Mouse (Mus musculus) CD8-positive naive resting alpha-beta T cell, adult 2 months (primary cell): ENCODE measurements at regions not wholly inside any gene's neighbourhood (a gene's known extent, or its start where the extent isn't known, plus 50 kb on each side); places are given as distances from the start of the nearest gene placed in this dataset.

ENCODE experiments used
- DNase-seq, 2 experiments: peaks; one replicate each; pipeline ENCODE4 v3.0.0; 2022; ENCODE audit warnings: low read depth in 2 of 2, low spot score in 2 of 2

DNA sequence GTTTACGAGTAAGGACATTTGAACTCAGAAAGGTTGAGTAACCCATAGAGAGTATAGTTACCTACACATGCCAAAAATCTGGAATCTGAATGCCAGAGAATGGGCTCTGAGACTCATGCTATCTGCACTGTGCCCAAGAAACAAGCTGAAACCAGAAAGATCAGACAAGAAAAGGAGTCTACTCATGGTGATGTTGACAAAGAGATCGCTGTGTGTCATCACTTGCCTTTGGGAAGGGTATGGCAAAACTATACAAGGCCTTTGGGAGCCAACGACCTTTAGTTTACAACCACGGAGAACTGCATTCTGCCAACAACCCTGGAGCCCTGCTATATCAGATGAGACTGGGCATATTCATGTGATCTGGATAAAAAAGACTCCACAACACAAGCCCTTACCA is 339.3 kb upstream of the Nfe2l3 start:
- no peak for DNase-seq

GRCm38 (mm10) chr6:51094304-51094703 is 338.2 kb upstream of the Nfe2l3 start:
- no peak for DNase-seq

- DNase-seq, result no peak
These were observed 335.0 kb upstream of the Nfe2l3 start for GRCm38 (mm10) chr6:51097488-51097887.

GRCm38 (mm10) chr6:51100341-51100740 is 332.1 kb upstream of the Nfe2l3 start:
- no peak for DNase-seq

DNA sequence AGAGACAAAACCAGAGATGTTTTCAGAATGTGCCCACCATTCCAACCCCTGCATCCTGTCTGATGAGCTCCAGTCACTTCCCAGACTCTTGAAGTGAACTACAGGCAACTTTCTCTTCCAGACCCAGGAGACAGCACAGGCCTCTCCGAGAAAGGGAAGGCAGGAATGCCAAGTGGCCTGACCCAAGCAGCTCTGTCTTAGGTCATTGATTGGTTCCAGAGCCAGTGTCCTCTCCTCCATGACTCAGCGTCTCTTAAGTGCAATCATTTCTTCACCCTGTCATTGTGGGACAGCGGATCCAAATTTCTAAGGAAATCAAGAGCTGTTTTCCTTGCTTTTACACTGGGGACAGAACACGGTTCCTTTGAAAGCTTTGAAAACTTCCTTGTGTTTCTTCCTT is 329.2 kb upstream of the Nfe2l3 start:
- no peak for DNase-seq

DNA sequence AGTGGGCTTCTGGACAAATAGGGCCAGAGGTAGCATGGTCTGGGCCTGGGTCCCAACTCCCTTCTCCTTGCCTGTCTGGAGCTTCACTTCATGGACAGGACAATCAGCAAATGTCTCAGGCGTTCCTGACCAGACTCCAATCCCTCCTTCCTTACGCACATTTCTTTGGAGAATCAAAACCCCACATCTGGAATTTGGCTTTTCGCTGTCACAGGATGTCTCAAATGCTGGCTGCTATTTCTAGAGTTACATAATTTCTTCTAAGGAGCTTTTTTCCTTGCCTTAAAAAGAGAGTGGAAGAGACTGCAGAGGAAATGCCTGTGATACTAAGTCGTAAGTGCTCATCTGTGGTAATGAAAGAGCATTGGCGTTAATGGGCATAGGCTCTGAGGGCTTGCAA is 328.1 kb upstream of the Nfe2l3 start:
- DNase-seq, result no peak

DNA sequence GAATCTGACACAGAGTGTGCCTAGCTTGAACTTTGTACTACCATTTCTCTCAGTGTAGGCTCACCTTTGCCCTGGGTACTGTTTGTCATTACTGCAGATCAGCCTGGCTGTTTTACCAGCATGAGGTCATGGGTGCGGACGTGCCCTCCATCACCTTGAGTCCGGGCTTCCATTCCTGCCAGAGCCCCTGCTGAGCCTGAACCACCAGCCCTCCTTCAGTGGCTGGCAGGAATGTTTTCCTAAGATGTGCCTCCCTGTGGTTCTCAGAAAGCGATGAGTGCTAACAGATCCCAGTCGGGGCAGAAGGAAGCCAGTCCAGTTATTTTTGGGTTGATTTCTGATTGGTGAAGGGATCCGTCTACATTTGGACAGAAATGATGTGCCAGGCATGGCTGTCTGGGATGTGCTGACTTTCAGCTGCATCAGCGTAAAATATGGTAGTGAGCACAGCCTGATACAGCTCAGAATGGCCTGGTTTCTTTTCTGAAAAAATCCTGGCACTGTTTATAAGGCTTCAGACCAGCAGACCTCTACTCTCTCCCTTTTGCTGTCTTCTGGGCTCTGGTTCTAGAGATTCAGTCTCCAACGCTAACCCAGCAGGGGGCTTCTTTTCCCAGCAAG is 324.0 kb upstream of the Nfe2l3 start:
- no peak for DNase-seq

DNA sequence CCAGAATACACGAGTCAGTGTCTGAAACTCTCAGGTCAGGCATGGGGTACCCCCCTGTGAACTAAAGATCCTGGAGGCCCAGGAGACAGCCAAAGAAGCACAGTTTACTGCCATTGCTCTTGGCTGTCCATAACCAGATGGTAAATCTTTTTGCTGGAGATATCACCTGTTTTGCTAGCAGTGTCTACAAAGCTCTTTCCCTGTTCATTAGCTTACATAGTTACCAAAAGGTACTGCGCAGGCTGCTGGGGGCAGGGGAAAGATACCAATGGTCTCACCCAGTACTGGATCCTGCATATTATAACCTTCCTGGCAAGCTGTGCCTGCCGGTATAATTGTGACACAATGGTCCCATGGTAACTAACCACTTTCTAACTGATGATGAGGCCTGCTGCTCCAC is 321.9 kb upstream of the Nfe2l3 start:
- no peak for DNase-seq

DNA sequence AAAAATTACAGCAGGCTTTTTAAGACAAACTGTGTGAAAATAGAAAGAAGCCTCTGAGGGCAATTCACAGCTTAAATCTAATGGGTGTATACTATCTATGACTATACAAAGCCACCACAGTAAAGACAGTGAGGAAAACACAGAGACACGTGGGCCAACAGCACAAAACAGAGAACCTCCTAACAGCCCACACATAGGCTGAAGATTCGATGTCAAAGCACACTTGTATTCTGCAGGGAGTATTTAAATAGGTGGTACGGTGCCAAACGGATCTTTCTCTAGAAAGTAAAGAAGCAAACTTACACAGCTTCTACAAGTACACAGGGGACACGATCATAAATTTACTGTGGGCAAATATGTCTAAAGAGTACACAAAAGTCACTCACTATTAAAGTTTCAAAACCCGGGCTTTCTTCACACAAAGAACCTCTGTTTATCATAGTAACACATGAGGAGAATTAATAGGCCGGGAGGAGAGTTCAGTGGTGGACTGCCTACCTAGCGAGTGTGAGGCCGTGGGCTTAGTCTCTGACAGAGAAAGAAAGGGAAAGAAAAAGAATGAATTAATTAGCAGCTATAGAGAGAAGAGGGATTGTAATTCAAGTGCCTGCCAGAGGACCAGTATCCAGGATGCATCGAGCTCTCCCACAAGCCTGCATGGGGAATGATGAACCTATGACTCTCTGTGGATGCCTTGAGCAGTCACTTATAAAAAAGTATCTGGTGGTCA is 317.7 kb upstream of the Nfe2l3 start:
- DNase-seq, result no peak

GRCm38 (mm10) chr6:51118833-51119535 is 313.5 kb upstream of the Nfe2l3 start:
- DNase-seq, result no peak

- no peak for DNase-seq
These were observed 312.7 kb upstream of the Nfe2l3 start for GRCm38 (mm10) chr6:51119691-51120302.

DNA sequence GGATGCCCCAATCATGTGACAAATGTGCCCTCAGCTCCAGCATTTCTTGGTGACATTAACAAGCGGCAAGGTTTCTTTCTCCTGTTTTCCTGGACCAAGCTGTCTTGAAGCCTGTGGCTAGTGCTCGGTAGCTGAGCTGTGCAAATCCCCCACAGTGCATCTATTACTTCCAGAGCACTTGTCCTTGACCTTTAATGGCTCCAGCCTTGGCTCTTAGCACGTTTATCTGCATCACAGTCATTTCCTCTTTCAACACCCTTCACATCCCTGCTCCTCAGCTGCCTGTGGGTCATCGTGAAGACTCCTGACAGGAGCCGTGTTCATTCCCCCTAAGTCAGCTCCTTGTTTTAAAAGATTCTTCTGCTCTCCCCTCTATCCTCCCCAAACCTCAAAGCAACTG is 309.5 kb upstream of the Nfe2l3 start:
- no peak for DNase-seq

GRCm38 (mm10) chr6:51127851-51128250 is 304.6 kb upstream of the Nfe2l3 start:
- DNase-seq, result no peak

- no peak for DNase-seq
These were observed 303.4 kb upstream of the Nfe2l3 start for GRCm38 (mm10) chr6:51129096-51129495.

DNA sequence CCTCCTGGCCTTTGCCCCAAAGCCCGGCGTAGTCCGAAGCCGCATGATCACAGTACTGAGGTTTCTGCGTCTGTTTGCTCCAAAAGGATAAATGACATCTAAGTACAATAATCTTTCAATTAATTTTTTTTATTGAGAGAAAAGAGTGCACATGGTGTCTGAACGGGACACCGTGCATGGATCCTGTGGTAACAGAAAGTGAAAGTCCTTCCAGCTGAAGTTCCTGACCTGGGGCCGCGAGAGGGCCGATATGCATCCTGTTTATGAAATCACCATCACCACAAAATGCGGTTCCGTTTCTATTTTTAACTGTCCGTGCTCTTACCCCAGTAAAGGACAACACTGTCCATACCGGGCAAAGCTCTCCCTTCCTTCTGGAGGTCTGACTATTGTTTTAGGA is 302.9 kb upstream of the Nfe2l3 start:
- DNase-seq, result peak in 1 of 2 experiments; percentile 16

DNA sequence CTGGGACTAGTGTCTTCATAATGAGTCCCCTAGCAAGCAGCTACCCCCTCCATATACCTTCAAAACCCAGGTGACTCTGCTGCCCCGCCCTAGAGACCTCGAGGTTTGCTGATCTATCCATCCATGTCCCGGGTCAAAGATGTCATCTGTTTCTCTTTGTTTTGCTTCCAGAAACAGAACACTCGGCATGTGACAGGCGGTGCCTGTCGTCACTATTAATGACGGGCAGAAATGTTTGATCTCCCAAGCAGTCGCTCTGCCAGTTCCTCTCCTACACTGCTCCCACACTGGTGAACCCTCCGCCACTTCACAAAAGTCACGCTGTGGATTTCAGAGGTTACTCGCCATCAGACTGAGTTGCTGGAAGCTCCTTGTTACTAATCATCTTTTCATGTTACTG is 287.7 kb upstream of the Nfe2l3 start:
- no peak for DNase-seq

- no peak for DNase-seq
These were observed 286.6 kb upstream of the Nfe2l3 start for GRCm38 (mm10) chr6:51145863-51146262.

GRCm38 (mm10) chr6:51148821-51149220 is 283.6 kb upstream of the Nfe2l3 start:
- DNase-seq, result no peak

DNA sequence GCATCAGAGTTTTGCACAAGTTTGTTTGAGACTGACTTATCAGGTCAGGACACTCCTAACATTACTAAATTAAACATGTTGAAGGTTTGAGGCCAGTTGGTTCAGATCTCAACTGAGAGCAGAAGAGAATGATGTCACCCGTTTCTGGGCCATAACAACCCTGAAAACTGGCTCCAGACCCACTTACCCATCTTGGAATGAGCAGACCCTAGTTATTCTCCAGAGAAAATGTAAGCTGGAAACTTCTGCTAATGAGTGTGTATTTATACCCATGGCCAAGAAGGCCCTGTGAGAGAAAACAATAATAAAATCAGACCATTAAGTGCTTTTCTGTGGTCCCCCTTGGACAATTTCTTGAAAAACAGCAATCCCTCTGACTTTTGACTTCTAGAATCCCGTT is 282.4 kb upstream of the Nfe2l3 start:
- DNase-seq, result no peak

DNA sequence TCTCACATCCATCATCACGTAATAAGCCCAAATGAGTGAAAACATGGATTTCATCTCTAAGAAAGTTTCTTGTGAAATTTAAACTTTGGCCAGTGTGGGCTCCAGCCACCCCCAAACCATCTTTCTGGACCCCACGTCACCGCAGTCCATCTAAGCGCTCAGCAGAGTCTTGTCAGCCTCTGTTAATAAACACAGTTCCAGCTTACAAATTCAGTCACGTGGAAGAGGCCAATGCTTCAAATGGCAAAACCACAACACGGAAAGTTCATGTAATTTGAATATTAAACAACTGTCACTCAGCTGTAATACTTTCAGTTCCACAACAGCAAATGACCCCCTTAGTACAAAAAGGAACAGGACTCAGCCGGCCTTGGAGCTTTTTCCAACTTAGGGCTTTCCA is 282.0 kb upstream of the Nfe2l3 start:
- no peak for DNase-seq

- DNase-seq, result no peak
These were observed 281.6 kb upstream of the Nfe2l3 start for GRCm38 (mm10) chr6:51150916-51151315.

DNA sequence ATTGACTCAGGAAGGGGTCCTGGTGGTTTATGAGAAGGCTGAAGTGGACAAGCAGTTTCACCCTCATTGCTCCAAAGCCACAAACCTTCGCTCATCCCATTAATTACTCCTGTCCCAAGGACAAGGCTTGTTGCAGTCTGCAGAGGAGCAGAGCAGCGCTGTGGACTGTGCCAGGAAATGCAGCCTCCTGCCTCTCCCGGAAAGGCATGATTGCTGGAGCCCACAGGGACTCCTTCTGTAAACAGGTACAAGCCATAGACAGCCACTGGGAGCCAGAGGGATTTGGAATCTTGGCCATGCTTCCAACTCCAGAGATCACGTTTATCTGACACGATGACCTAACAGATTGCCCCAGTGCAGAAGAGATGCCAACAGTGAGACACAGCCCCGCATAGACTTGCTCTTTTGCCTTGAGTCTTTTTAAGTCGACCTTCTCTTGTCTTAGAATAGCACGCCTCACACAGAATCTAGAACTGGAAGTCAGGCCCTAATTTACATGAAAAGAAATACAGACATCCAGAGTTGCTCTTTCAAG is 275.6 kb upstream of the Nfe2l3 start:
- DNase-seq, result no peak
